Mouse (Mus musculus) CD8-positive naive resting alpha-beta T cell, adult 2 months (primary cell): Measurements from ENCODE around the gene Fam53b.
A peak's percentile ranks its signal among the peaks of the same experiment; 100 is the strongest.

Experiments
- DNase-seq, 2 experiments: peaks; one replicate each; pipeline ENCODE4 v3.0.0; 2022; ENCODE audit warnings: low read depth in 2 of 2, low spot score in 2 of 2

Fam53b gene

GRCm38 (mm10) chr7:132713483-132714126 lies 100.1 kb downstream of the Fam53b start:
- no peak for DNase-seq

- no peak for DNase-seq
These were observed 100.7 kb downstream of the Fam53b start for GRCm38 (mm10) chr7:132712956-132713355.

GRCm38 (mm10) chr7:132712044-132712708 lies 101.5 kb downstream of the Fam53b start:
- no peak for DNase-seq

DNA sequence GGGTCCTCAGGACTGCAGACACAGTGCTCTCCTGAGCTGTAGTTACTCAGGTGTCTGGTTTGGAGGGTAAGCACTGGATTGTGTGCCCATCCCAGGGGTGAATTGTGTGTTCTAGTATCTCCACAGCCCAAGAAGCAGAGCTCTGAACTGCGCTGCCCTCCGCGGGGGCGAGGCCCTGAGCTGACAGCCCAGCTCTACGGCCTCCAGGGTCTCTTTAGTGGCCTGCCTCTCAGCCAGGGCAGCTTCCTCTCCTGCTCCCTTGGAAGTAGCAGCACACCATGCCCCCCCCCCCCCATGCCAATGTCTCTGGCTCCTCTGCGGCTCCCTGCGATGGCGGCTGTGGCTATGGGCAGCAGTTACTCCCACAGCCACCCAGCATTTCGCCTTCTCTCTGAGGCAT lies 102.1 kb downstream of the Fam53b start:
- DNase-seq, result no peak

GRCm38 (mm10) chr7:132705130-132705529 lies 108.6 kb downstream of the Fam53b start:
- DNase-seq, result peak in 1 of 2 experiments; percentile 12

GRCm38 (mm10) chr7:132704310-132704875 lies 109.3 kb downstream of the Fam53b start:
- no peak for DNase-seq

DNA sequence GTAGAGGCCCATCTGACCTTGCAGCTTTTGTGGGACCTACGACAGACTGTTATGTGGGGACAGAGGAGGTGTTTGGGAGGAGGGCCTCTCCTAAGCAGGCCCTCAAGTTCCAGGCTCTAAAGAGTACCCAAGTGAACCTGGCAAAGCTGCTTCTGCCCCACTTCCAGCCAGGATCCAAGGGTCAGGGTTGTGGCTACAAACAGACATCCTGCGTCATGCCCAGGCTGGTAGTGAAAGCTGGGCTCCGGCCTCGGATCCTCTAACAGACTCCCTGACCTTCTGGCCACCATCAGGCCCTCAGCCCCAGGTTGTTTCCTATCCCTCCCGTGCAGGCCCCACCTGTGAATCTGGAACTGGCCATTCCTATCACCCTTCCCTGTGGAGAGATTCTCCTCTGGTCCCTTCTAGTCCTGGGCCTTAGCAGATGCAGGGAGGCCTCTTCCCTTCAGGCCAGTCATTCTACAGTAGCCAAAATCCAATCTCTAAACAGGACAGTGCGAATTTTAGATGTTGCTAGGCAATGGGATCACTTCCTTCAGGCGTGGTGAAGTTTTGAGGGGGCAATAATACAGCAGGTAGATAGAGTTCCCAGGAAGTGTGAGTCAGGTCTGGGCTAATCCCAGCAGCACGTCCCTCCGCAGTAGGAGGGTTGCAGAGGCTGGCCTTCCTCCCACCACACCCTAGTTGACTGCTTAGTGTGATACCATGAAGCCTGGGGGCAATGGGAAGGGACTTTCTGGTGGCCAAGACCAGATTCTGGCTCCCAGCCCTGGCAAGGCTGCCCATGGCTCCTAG lies 110.0 kb downstream of the Fam53b start:
- DNase-seq, result no peak

- no peak for DNase-seq
These were observed 111.1 kb downstream of the Fam53b start for GRCm38 (mm10) chr7:132702492-132703070.

DNA sequence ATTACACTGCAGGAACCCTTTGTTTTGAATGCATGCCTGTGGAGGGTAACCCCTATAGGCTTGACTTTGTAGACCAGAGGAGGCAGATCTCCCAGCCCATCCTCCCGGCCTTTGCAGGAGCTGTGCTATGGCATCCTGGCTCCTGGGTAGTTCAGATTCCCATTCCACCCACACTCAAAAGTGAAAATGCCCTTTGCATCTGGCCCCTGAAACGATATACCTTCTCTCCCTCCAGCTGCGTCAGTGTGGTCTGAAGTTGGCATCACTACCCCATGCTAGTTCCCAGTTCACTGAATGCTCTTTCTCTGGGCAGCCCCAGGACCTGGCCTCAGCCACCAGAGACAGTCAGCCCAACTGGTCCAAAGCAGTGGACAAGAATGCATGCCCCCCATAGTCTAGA lies 111.7 kb downstream of the Fam53b start:
- no peak for DNase-seq

GRCm38 (mm10) chr7:132701412-132701811 lies 112.3 kb downstream of the Fam53b start:
- DNase-seq, result no peak

- DNase-seq, result no peak
These were observed 113.6 kb downstream of the Fam53b start for GRCm38 (mm10) chr7:132700107-132700506.

DNA sequence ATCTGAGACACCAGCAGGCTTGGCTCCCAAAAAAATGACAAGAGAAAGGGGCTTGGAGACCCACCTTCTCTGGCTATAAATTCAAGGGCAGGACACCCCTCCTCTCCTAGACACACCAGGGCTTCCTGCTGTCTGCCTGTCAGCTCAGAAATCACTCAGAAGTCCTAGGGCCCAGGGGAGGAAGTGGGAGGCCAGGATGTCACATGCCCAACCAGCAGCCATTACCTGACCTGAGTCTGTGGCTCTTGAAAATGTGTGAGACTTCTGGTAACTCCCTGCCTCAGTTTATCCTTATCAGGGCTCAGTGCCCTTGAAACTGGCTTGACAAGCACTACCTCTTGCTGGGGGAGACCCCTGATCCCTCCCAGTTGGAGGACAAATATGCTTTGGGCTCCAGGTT lies 114.0 kb downstream of the Fam53b start:
- peak in 1 of 2 experiments; percentile 14 for DNase-seq

DNA sequence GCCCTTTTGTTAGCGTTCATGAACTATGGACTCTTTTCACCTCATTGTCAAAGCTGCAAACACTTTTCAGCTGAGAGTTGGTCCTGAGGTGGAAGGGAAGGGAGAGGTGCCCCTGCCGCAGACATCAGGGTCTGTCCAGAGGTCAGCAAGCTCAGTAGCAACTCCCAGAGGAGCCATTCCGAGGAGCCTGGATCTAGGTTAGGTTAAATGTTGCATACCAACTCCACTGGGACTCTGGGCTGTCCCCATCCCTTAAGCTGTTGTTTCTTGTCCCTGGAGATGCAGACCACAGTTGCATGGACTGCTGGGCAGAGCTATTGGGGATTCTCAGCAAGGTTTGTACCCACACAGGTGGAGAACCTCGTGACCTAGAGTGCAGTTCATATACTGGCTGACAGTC lies 114.5 kb downstream of the Fam53b start:
- DNase-seq, result no peak

DNA sequence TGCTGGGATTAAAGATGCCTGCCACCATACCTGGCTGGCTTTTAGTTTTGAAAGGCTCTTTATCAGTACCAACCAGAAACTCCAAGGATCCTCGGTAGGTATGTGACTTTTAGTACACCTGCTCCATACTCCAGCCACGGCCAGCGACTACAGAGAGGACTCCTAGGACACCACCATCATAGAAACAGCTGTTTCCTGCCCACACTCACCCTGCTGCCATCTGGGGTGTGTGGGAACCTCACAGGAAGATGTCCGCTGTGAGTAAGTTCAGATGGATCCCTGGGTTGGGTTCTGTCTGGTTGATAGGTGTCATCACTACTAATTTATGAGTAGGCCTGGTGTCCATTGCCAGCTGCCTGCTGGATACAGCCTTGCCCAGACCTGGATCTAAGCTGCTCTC lies 114.9 kb downstream of the Fam53b start:
- no peak for DNase-seq

DNA sequence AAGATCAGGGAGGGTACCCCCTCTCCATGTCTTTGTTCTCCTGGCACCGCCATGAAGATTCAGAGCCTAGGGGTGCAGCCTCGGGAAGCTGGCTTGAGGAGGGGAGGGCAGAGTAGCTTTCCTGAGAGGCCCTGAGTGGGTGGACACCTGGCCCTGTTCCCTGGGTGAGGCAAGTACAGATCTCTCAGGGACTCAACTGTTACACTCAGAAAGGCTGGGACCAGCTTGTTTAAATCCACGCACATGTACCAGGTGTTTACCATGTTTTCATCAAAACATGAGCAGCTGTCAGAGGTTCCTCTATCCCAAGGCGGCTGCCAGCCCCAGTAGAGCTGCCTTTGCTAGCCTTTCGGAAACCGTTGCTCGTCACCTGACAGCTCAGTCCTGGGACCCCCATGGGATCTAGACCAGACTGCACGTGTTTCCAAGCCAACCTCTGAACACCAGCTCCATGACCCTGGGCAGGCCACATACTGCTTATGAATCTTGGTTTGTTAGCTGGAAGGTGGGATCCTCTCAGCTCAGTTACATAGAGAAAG lies 116.4 kb downstream of the Fam53b start:
- no peak for DNase-seq

DNA sequence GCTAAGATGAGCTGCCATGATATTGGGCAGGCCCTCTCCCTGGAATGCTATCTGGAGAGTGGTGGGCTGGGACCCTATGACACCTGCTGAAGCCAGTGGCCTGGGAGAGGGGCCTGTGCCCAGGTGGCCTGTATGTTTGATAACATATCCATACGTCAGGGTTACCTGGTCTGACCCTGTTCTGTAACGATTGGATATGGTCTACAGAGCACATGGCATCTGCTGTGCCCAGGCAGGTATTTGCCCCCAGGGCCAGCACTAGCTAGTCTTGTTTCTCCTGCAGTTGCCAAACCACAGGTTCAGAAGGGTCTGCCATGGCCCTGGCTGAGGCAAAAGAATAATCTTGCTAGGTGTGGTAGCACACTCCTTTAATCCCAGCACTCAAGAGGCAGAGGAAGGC lies 120.1 kb downstream of the Fam53b start:
- no peak for DNase-seq

DNA sequence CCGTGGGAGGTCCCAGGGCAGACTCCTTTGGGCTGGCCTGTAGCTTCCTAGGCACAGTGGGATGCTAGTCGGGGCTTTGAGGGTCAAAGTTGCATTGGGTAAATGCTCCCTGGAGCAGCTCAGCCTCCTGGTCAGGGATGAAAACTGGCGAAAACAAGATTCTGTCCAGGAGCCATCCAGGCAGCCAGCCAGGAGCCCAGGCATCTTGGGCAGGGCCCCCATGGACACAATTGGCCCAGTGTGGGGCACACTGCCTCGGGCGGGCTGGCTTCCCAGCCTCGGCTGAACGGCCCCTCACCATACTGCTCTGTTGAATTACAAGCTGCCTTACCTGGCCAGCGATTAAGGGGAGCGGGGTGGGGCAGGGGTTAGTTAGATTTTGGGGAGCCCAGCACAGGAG lies 121.0 kb downstream of the Fam53b start:
- DNase-seq, result no peak

- no peak for DNase-seq
These were observed 122.8 kb downstream of the Fam53b start for GRCm38 (mm10) chr7:132690716-132691472.

- DNase-seq, result no peak
These were observed 124.0 kb downstream of the Fam53b start for GRCm38 (mm10) chr7:132689722-132690121.

- no peak for DNase-seq
These were observed 125.0 kb downstream of the Fam53b start for GRCm38 (mm10) chr7:132688721-132689120.
